Mouse (Mus musculus): ENCODE data around the gene Nme3. TPM values are rescaled to one million over a fixed set of nuclear protein-coding genes. Genes with fewer than 3 reads are reported as not detected.

Gene Nme3
- polyA plus RNA-seq, 1 experiment from 2014 or later, result 95.8 TPM

- 2% methylated on average over 18 of the region's 18 CpGs for WGBS
- Histone ChIP-seq H3K27me3 (ENCODE audit: control insufficient read depth, insufficient read depth, low read length) (no peaks in the 10 kb centered on the region), H3K27ac (peak overlapping the region; percentile 82), H3K9ac (peak overlapping the region; percentile 88), H3K4me2 (replicated peaks) (peak overlapping the region; percentile 74), H3K4me1 (replicated peaks; ENCODE audit: control insufficient read depth, insufficient read depth, low read length) (peaks cover 18% of the 10 kb centered on the region), H3K4me3 (replicated peaks; ENCODE audit: low read length) (peak overlapping the region; percentile 95), H3K9me3 (ENCODE audit: control insufficient read depth, low read length) (no peaks in the 10 kb centered on the region), H3K36me3 (replicated peaks; ENCODE audit: control insufficient read depth, insufficient read depth) (peaks cover 58% of the 10 kb centered on the region)
- ATAC-seq (ENCODE audit: low FRiP score), result no peak; the same call in none of the 2 replicates
- DNase-seq (ENCODE audit: low spot score), result no peak
Measured at GRCm38 (mm10) chr17:24886932-24887271, 9.4 kb upstream of the Nme3 start.

- peaks cover 64% of the 10 kb centered on the region for H3K36me3 ChIP-seq (replicated peaks; ENCODE audit: control insufficient read depth, insufficient read depth)
- H3K4me2 ChIP-seq (replicated peaks), result peak overlapping the region; percentile 74
- peak overlapping the region; percentile 88 for H3K9ac ChIP-seq
- H3K27me3 ChIP-seq (ENCODE audit: control insufficient read depth, insufficient read depth, low read length), result no peaks in the 10 kb centered on the region
- peak overlapping the region; percentile 95 for H3K4me3 ChIP-seq (replicated peaks; ENCODE audit: low read length)
- ATAC-seq (ENCODE audit: low FRiP score) (no peak), DNase-seq (ENCODE audit: low spot score) (no peak)
- no peak overlapping the region; the same call in 1 of the 2 replicates for H3K27ac ChIP-seq
- H3K9me3 ChIP-seq (ENCODE audit: control insufficient read depth, low read length), result no peaks in the 10 kb centered on the region
- WGBS, result 68% methylated on average over 18 of the region's 18 CpGs
- peaks cover 18% of the 10 kb centered on the region for H3K4me1 ChIP-seq (replicated peaks; ENCODE audit: control insufficient read depth, insufficient read depth, low read length)
Measured at GRCm38 (mm10) chr17:24887291-24888080, 8.8 kb upstream of the Nme3 start.

GRCm38 (mm10) chr17:24888862-24889261 is 7.4 kb upstream of the Nme3 start:
- Histone ChIP-seq H3K36me3 (replicated peaks; ENCODE audit: control insufficient read depth, insufficient read depth) (peaks cover 64% of the 10 kb centered on the region), H3K9ac (no peak overlapping the region), H3K27me3 (ENCODE audit: control insufficient read depth, insufficient read depth, low read length) (no peaks in the 10 kb centered on the region), H3K4me2 (replicated peaks) (no peak overlapping the region), H3K27ac (no peak overlapping the region), H3K4me3 (replicated peaks; ENCODE audit: low read length) (no peak overlapping the region), H3K4me1 (replicated peaks; ENCODE audit: control insufficient read depth, insufficient read depth, low read length) (peaks cover 23% of the 10 kb centered on the region), H3K9me3 (ENCODE audit: control insufficient read depth, low read length) (no peaks in the 10 kb centered on the region)
- ATAC-seq (ENCODE audit: low FRiP score) (no peak), DNase-seq (ENCODE audit: low spot score) (no peak)
- WGBS, result 93% methylated on average over 3 of the region's 3 CpGs

- H3K27ac ChIP-seq, result no peak overlapping the region
- no peak overlapping the region for H3K9ac ChIP-seq
- ATAC-seq (ENCODE audit: low FRiP score) (no peak), DNase-seq (ENCODE audit: low spot score) (no peak)
- no peaks in the 10 kb centered on the region for H3K27me3 ChIP-seq (ENCODE audit: control insufficient read depth, insufficient read depth, low read length)
- H3K36me3 ChIP-seq (replicated peaks; ENCODE audit: control insufficient read depth, insufficient read depth), result peaks cover 57% of the 10 kb centered on the region
- no peak overlapping the region for H3K4me3 ChIP-seq (replicated peaks; ENCODE audit: low read length)
- no peaks in the 10 kb centered on the region for H3K9me3 ChIP-seq (ENCODE audit: control insufficient read depth, low read length)
- WGBS, result 90% methylated on average over 19 of the region's 19 CpGs
- no peak overlapping the region for H3K4me2 ChIP-seq (replicated peaks)
- H3K4me1 ChIP-seq (replicated peaks; ENCODE audit: control insufficient read depth, insufficient read depth, low read length), result peaks cover 28% of the 10 kb centered on the region
Measured at GRCm38 (mm10) chr17:24890151-24891092, 5.9 kb upstream of the Nme3 start.

- H3K27me3 ChIP-seq (ENCODE audit: control insufficient read depth, insufficient read depth, low read length), result no peaks in the 10 kb centered on the region
- no peak overlapping the region for H3K4me3 ChIP-seq (replicated peaks; ENCODE audit: low read length)
- peaks cover 31% of the 10 kb centered on the region for H3K4me1 ChIP-seq (replicated peaks; ENCODE audit: control insufficient read depth, insufficient read depth, low read length)
- WGBS, result 93% methylated on average over 12 of the region's 13 CpGs
- H3K27ac ChIP-seq, result no peak overlapping the region
- H3K9ac ChIP-seq, result no peak overlapping the region
- no peak for ATAC-seq (ENCODE audit: low FRiP score)
- DNase-seq (ENCODE audit: low spot score), result no peak
- H3K4me2 ChIP-seq (replicated peaks), result no peak overlapping the region
- no peaks in the 10 kb centered on the region for H3K9me3 ChIP-seq (ENCODE audit: control insufficient read depth, low read length)
- H3K36me3 ChIP-seq (replicated peaks; ENCODE audit: control insufficient read depth, insufficient read depth), result peaks cover 57% of the 10 kb centered on the region
Measured at GRCm38 (mm10) chr17:24891321-24891720, 5.0 kb upstream of the Nme3 start.

GRCm38 (mm10) chr17:24892785-24893184 is 3.5 kb upstream of the Nme3 start:
- Histone ChIP-seq H3K27me3 (ENCODE audit: control insufficient read depth, insufficient read depth, low read length) (no peaks in the 10 kb centered on the region), H3K9me3 (ENCODE audit: control insufficient read depth, low read length) (no peaks in the 10 kb centered on the region), H3K4me2 (replicated peaks) (no peak overlapping the region), H3K9ac (no peak overlapping the region), H3K27ac (no peak overlapping the region), H3K4me1 (replicated peaks; ENCODE audit: control insufficient read depth, insufficient read depth, low read length) (peaks cover 34% of the 10 kb centered on the region), H3K4me3 (replicated peaks; ENCODE audit: low read length) (no peak overlapping the region), H3K36me3 (replicated peaks; ENCODE audit: control insufficient read depth, insufficient read depth) (peaks cover 64% of the 10 kb centered on the region)
- ATAC-seq (ENCODE audit: low FRiP score) (no peak), DNase-seq (ENCODE audit: low spot score) (no peak)
- WGBS, result 91% methylated on average over 12 of the region's 12 CpGs

- H3K4me3 ChIP-seq (replicated peaks; ENCODE audit: low read length), result 0 out of 2 replicates have a peak overlapping the region, but pooled peaks have one; percentile 71
- H3K4me1 ChIP-seq (replicated peaks; ENCODE audit: control insufficient read depth, insufficient read depth, low read length), result peaks cover 34% of the 10 kb centered on the region
- WGBS, result 98% methylated on average over 2 of the region's 2 CpGs
- H3K4me2 ChIP-seq (replicated peaks), result no peak overlapping the region
- DNase-seq (ENCODE audit: low spot score) (no peak), ATAC-seq (ENCODE audit: low FRiP score) (no peak)
- no peaks in the 10 kb centered on the region for H3K27me3 ChIP-seq (ENCODE audit: control insufficient read depth, insufficient read depth, low read length)
- no peak overlapping the region for H3K9ac ChIP-seq
- no peak overlapping the region for H3K27ac ChIP-seq
- no peaks in the 10 kb centered on the region for H3K9me3 ChIP-seq (ENCODE audit: control insufficient read depth, low read length)
- H3K36me3 ChIP-seq (replicated peaks; ENCODE audit: control insufficient read depth, insufficient read depth), result peaks cover 66% of the 10 kb centered on the region
Measured at GRCm38 (mm10) chr17:24893276-24893675, 3.0 kb upstream of the Nme3 start.

- Histone ChIP-seq H3K36me3 (replicated peaks; ENCODE audit: control insufficient read depth, insufficient read depth) (peaks cover 68% of the 10 kb centered on the region), H3K4me2 (replicated peaks) (peak overlapping the region; percentile 97), H3K27me3 (ENCODE audit: control insufficient read depth, insufficient read depth, low read length) (no peaks in the 10 kb centered on the region), H3K4me3 (replicated peaks; ENCODE audit: low read length) (peak overlapping the region; percentile 71), H3K9ac (peak overlapping the region; percentile 88), H3K27ac (peak overlapping the region; percentile 86), H3K4me1 (replicated peaks; ENCODE audit: control insufficient read depth, insufficient read depth, low read length) (peaks cover 34% of the 10 kb centered on the region), H3K9me3 (ENCODE audit: control insufficient read depth, low read length) (no peaks in the 10 kb centered on the region)
- ATAC-seq (ENCODE audit: low FRiP score), result 0 out of 2 replicates have a peak, but pooled peaks have one; percentile 8
- WGBS, result 12% methylated on average over 31 of the region's 31 CpGs
- DNase-seq (ENCODE audit: low spot score), result no peak
Measured at GRCm38 (mm10) chr17:24894061-24894994, 2.0 kb upstream of the Nme3 start.
